Mouse (Mus musculus) kidney, postnatal 0 days (tissue): Measurements from ENCODE around the gene Slc16a5. TPM values are rescaled to one million over a fixed set of nuclear protein-coding genes. Genes with fewer than 3 reads are reported as not detected.
A peak's percentile ranks its signal among the peaks of the same experiment; 100 is the strongest.

Source experiments
- ATAC-seq: fragments of 200-750 bp; cut with Nextera tagmentation; replicated peaks from 2 replicates; pipeline ENCODE4 v1.8.0; 2017; ENCODE audit warnings: low read depth, moderate number of reproducible peaks, moderate TSS enrichment, moderate library complexity; ENCODE audit not compliant: low FRiP score
- DNase-seq: peaks from one replicate; pipeline ENCODE4 v3.0.0-alpha.2; 2016; ENCODE audit warnings: low spot score
- H3K27ac ChIP-seq: fragments of 300-500 bp; sonication (generic); 2 replicates; pipeline ENCODE4 v1.5.1; 2014; ENCODE audit warnings: mild to moderate bottlenecking
- H3K27me3 ChIP-seq: fragments of 300-500 bp; sonication (generic); 2 replicates; pipeline ENCODE4 v1.6.1; 2014; ENCODE audit warnings: low read length, mixed read lengths; ENCODE audit not compliant: insufficient read depth
- H3K36me3 ChIP-seq: fragments of 300-500 bp; sonication (generic); 2 replicates; pipeline ENCODE4 v1.6.1; 2014; ENCODE audit warnings: low read length, mixed read lengths; ENCODE audit not compliant: insufficient read depth
- H3K4me1 ChIP-seq: fragments of 300-500 bp; sonication (generic); replicated peaks from 2 replicates; pipeline ENCODE4 v1.6.1; 2014; ENCODE audit warnings: antibody characterized with exemption, low read length, mixed read lengths; ENCODE audit not compliant: insufficient read depth
- H3K4me2 ChIP-seq: fragments of 300-500 bp; sonication (generic); 2 replicates; pipeline ENCODE4 v1.6.1; 2014; ENCODE audit warnings: mild to moderate bottlenecking, low read length, moderate library complexity, mixed read lengths
- H3K4me3 ChIP-seq: fragments of 300-500 bp; sonication (generic); replicated peaks from 2 replicates; pipeline ENCODE4 v1.5.1; 2014; ENCODE audit warnings: low read depth, low read length
- H3K9ac ChIP-seq: fragments of 300-500 bp; sonication (generic); 2 replicates; pipeline ENCODE4 v1.6.1; 2014; ENCODE audit warnings: low read depth, low read length
- H3K9me3 ChIP-seq: fragments of 300-500 bp; sonication (generic); replicated peaks from 2 replicates; pipeline ENCODE4 v1.6.1; 2016; ENCODE audit warnings: low read length, inconsistent platforms, mixed read lengths
- CTCF ChIP-seq: IDR thresholded peaks from 2 replicates; pipeline ENCODE4 v1.5.1; 2016; ENCODE audit warnings: antibody characterized with exemption, low read depth, mild to moderate bottlenecking, moderate library complexity
- WGBS: fragments of 180-500 bp; shearing (Covaris S2); extraction: QIAGEN DNeasy Blood & Tissue Kit; methylation state at CpG from one replicate; pipeline ENCODE4 v1.1.7; 2014; 5-methylcytosine and 5-hydroxymethylcytosine counted together
- polyA plus RNA-seq: library from polyadenylated mRNA; unstranded; fragments of >200 nt; fragmentation: Nextera tagmentation; extraction: Ambion mirVana; gene quantifications from 2 replicates; pipeline ENCODE4 v1.2.1, GENCODE M21; 2015

Gene Slc16a5
- polyA plus RNA-seq, 1 experiment from 2014 or later: 51.1 TPM

GRCm38 (mm10) chr11:115481553-115482259, 19.4 kb downstream of the Slc16a5 start:
- ATAC-seq: no peak
- TF ChIP-seq CTCF: no peak

GRCm38 (mm10) chr11:115483278-115483677, 21.0 kb downstream of the Slc16a5 start:
- Histone ChIP-seq H3K27ac (no peak overlapping the region), H3K4me3 (no peak overlapping the region), H3K36me3 (no peaks in the 10 kb centered on the region), H3K4me2 (no peak overlapping the region), H3K4me1 (no peaks in the 10 kb centered on the region), H3K9ac (no peak overlapping the region), H3K27me3 (no peaks in the 10 kb centered on the region), H3K9me3 (no peaks in the 10 kb centered on the region)
- DNase-seq: no peak
- ATAC-seq: no peak
- WGBS: 64% methylated on average over 11 of the region's 11 CpGs
- TF ChIP-seq CTCF: no peak

More at GRCm38 (mm10) chr11:115481553-115482259, 19.4 kb downstream of the Slc16a5 start:
- 78% methylated on average over 6 of the region's 6 CpGs for WGBS
- H3K9ac ChIP-seq: no peak overlapping the region
- H3K4me2 ChIP-seq: no peak overlapping the region
- no peaks in the 10 kb centered on the region for H3K9me3 ChIP-seq
- no peaks in the 10 kb centered on the region for H3K27me3 ChIP-seq
- H3K4me1 ChIP-seq: 0 out of 2 replicates have a peak, but pooled peaks cover 3% of the 10 kb centered on the region
- H3K36me3 ChIP-seq: no peaks in the 10 kb centered on the region
- H3K4me3 ChIP-seq: no peak overlapping the region
- no peak for DNase-seq
- H3K27ac ChIP-seq: no peak overlapping the region

- WGBS: 18% methylated on average over 6 of the region's 6 CpGs
- no peaks in the 10 kb centered on the region for H3K4me1 ChIP-seq
- TF ChIP-seq CTCF: peak; percentile 97
These were observed 21.5 kb downstream of the Slc16a5 start for GRCm38 (mm10) chr11:115483726-115484125.

GRCm38 (mm10) chr11:115485155-115485554, 22.9 kb downstream of the Slc16a5 start:
- DNase-seq: peak; percentile 84
- Histone ChIP-seq H3K9me3 (no peaks in the 10 kb centered on the region), H3K27ac (no peak overlapping the region)

More at GRCm38 (mm10) chr11:115483726-115484125, 21.5 kb downstream of the Slc16a5 start:
- Histone ChIP-seq H3K4me2 (no peak overlapping the region), H3K27me3 (no peaks in the 10 kb centered on the region), H3K4me3 (no peak overlapping the region), H3K36me3 (no peaks in the 10 kb centered on the region), H3K9me3 (no peaks in the 10 kb centered on the region), H3K27ac (no peak overlapping the region), H3K9ac (no peak overlapping the region)
- DNase-seq (peak; percentile 84), ATAC-seq (no peak)

GRCm38 (mm10) chr11:115488551-115489104, 26.4 kb downstream of the Slc16a5 start:
- TF ChIP-seq CTCF: no peak
- H3K4me3 ChIP-seq: no peak overlapping the region

More at GRCm38 (mm10) chr11:115485155-115485554, 22.9 kb downstream of the Slc16a5 start:
- Histone ChIP-seq H3K4me3 (no peak overlapping the region), H3K27me3 (no peaks in the 10 kb centered on the region), H3K4me1 (no peaks in the 10 kb centered on the region), H3K36me3 (0 out of 2 replicates have a peak, but pooled peaks cover 8% of the 10 kb centered on the region), H3K9ac (no peak overlapping the region), H3K4me2 (no peak overlapping the region)
- 46% methylated on average over 12 of the region's 12 CpGs for WGBS
- ATAC-seq: no peak
- TF ChIP-seq CTCF: no peak

GRCm38 (mm10) chr11:115490441-115491355, 28.4 kb downstream of the Slc16a5 start:
- H3K27me3 ChIP-seq: no peaks in the 10 kb centered on the region
- H3K4me1 ChIP-seq: peaks cover 7% of the 10 kb centered on the region; the same call in 1 of the 2 replicates
- H3K27ac ChIP-seq: no peak overlapping the region
- DNase-seq: no peak
- H3K4me2 ChIP-seq: peak overlapping the region; percentile 64
- H3K4me3 ChIP-seq: peak overlapping the region; percentile 60
- no peak for TF ChIP-seq CTCF
- H3K9ac ChIP-seq: peak overlapping the region; percentile 56
- H3K36me3 ChIP-seq: 0 out of 2 replicates have a peak, but pooled peaks cover 8% of the 10 kb centered on the region
- 24% methylated on average over 25 of the region's 25 CpGs for WGBS
- H3K9me3 ChIP-seq: no peaks in the 10 kb centered on the region
- peak; percentile 47; the same call in 1 of the 2 replicates for ATAC-seq

More at GRCm38 (mm10) chr11:115488551-115489104, 26.4 kb downstream of the Slc16a5 start:
- Histone ChIP-seq H3K9ac (no peak overlapping the region), H3K27ac (no peak overlapping the region), H3K4me2 (no peak overlapping the region), H3K27me3 (no peaks in the 10 kb centered on the region), H3K9me3 (no peaks in the 10 kb centered on the region), H3K36me3 (0 out of 2 replicates have a peak, but pooled peaks cover 8% of the 10 kb centered on the region), H3K4me1 (peaks cover 7% of the 10 kb centered on the region; the same call in 1 of the 2 replicates)
- 93% methylated on average over 19 of the region's 19 CpGs for WGBS
- DNase-seq (no peak), ATAC-seq (no peak)
